Mouse (Mus musculus): Measurements from ENCODE around the gene Myo1c.

Myo1c gene

DNA sequence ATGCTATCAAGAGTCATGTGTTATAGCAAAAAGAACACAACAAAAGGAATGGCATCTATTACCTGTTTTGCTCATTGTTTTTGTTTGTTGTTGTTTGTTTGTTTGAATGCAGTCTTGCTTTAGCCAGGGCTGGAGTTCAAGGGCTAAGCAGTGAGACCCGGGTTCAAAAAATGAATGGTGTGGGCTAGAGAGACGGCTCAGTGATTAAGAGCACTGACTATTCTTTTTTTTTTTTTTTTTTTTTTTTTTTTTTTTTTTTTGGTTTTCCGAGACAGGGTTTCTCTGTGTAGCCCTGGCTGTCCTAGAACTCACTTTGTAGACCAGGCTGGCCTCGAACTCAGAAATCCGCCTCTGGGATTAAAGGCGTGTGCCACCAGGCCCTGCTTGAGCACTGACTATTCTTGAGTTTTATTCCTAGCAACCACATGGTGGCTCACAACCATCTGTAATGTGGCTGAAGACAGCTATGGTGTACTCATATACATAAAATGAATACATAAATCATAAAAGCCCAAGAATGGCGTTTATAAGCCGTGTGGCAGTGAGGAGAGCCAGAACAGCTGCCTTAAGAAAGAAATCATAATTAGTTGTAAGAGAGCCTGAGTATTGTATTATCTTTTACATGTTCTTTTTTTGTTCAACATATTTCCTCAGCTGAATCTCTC is 66.5 kb downstream of the Myo1c start:
- DNase-seq (ENCODE audit: low spot score) = no peak

DNA sequence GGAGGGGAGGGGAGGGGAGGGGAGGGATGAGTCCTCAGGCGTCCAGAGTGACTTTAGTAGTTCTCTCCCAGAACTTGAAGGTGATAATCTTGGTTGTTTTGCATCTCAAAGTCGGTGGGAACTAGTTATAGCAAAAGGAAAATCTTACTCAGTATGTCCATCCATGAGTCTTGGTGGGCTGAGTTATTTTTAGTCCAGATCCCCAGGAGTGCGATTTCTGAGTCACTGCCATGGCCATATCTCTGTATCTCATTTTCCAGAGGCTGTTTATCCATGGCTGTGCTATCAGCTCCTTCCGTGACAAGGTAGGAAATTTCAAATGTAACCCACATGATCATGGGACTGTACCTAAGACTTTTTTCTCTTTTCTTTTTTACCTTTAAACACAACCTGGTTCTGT is 72.0 kb downstream of the Myo1c start:
- no peak for DNase-seq (ENCODE audit: low spot score)
